Mouse (Mus musculus) embryonic facial prominence, embryonic 11.5 days (tissue): Measurements from ENCODE around the gene Tbc1d8. TPM values are rescaled to one million over a fixed set of nuclear protein-coding genes. Genes with fewer than 3 reads are reported as not detected.

Experiments
- ATAC-seq: fragments of 200-750 bp; cut with Nextera tagmentation; replicated peaks from 2 replicates; pipeline ENCODE4 v1.8.0; 2017; ENCODE audit warnings: low read depth; ENCODE audit not compliant: insufficient number of reproducible peaks, low FRiP score, low TSS enrichment
- DNase-seq: peaks from one replicate; pipeline ENCODE4 v3.0.0-alpha.2; 2015; ENCODE audit warnings: low spot score
- H3K27ac ChIP-seq: fragments of 300-500 bp; sonication (generic); replicated peaks from 2 replicates; pipeline ENCODE4 v1.5.1; 2014; ENCODE audit warnings: mild to moderate bottlenecking, low read depth, low read length, control low read depth
- H3K27me3 ChIP-seq: fragments of 300-500 bp; sonication (generic); 2 replicates; pipeline ENCODE4 v1.6.1; 2014; ENCODE audit warnings: mild to moderate bottlenecking, low read length, moderate library complexity, mixed read lengths; ENCODE audit not compliant: control insufficient read depth, insufficient read depth
- H3K36me3 ChIP-seq: fragments of 300-500 bp; sonication (generic); replicated peaks from 2 replicates; pipeline ENCODE4 v1.6.1; 2014; ENCODE audit warnings: low read depth, mild to moderate bottlenecking, low read length, moderate library complexity, mixed read lengths; ENCODE audit not compliant: control insufficient read depth, insufficient read depth
- H3K4me1 ChIP-seq: fragments of 300-500 bp; sonication (generic); 2 replicates; pipeline ENCODE4 v1.6.1; 2014; ENCODE audit warnings: low read length, mixed read lengths; ENCODE audit not compliant: control insufficient read depth, insufficient read depth
- H3K4me2 ChIP-seq: fragments of 300-500 bp; sonication (generic); 2 replicates; pipeline ENCODE4 v1.6.1; 2014; ENCODE audit warnings: low read depth, mild to moderate bottlenecking, control low read depth, low read length, moderate library complexity
- H3K4me3 ChIP-seq: fragments of 300-500 bp; sonication (generic); 2 replicates; pipeline ENCODE4 v1.5.1; 2014; ENCODE audit warnings: low read depth, low read length, control low read depth
- H3K9ac ChIP-seq: fragments of 300-500 bp; sonication (generic); replicated peaks from 2 replicates; pipeline ENCODE4 v1.6.1; 2014; ENCODE audit warnings: mild to moderate bottlenecking, control low read depth, low read length
- H3K9me3 ChIP-seq: fragments of 300-500 bp; sonication (generic); replicated peaks from 2 replicates; pipeline ENCODE4 v1.6.1; 2016; ENCODE audit warnings: mild to moderate bottlenecking, low read length, inconsistent platforms, mixed read lengths; ENCODE audit not compliant: control insufficient read depth
- WGBS: fragments of 180-500 bp; shearing (Covaris S2); extraction: QIAGEN DNeasy Blood & Tissue Kit; methylation state at CpG from one replicate; pipeline ENCODE4 v1.1.7; 2014; 5-methylcytosine and 5-hydroxymethylcytosine counted together
- polyA plus RNA-seq: library from polyadenylated mRNA; unstranded; fragments of >200 nt; fragmentation: Nextera tagmentation; extraction: Ambion mirVana; gene quantifications from 2 replicates; pipeline ENCODE4 v1.2.1, GENCODE M21; 2014

The Tbc1d8 gene
- polyA plus RNA-seq, 1 experiment from 2014 or later, result 4.6 TPM

GRCm38 (mm10) chr1:39388163-39388562 is 90.4 kb downstream of the Tbc1d8 start:
- no peak overlapping the region for H3K27ac ChIP-seq
- no peaks in the 10 kb centered on the region for H3K4me1 ChIP-seq
- H3K36me3 ChIP-seq, result no peaks in the 10 kb centered on the region
- 80% methylated on average over 2 of the region's 2 CpGs for WGBS
- H3K9me3 ChIP-seq, result no peaks in the 10 kb centered on the region
- ATAC-seq (no peak), DNase-seq (no peak)
- no peak overlapping the region for H3K4me2 ChIP-seq
- H3K27me3 ChIP-seq, result no peaks in the 10 kb centered on the region
- no peak overlapping the region for H3K4me3 ChIP-seq
- no peak overlapping the region for H3K9ac ChIP-seq

DNA sequence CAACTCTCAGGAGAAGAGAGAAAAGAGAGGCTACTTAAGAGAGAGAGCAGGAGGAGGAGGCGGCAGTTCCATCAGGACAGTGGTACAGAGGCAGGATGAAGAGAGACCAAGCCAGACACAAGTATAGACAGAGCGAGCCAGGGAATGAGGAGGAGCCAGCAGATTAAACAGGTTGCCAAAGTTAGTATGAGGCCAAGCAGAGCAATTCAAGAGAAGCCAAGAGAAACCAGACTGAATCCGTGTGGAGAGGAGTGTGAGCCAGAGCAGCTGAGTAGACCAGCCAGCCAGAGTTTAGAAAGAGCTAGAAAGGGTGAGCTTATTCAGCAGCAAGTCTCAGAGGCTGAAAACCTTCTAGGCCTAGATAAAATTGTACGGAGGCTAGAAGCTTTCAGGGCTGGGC is 91.1 kb downstream of the Tbc1d8 start:
- no peak overlapping the region for H3K4me3 ChIP-seq
- no peak overlapping the region for H3K27ac ChIP-seq
- H3K36me3 ChIP-seq, result no peaks in the 10 kb centered on the region
- no peaks in the 10 kb centered on the region for H3K4me1 ChIP-seq
- H3K27me3 ChIP-seq, result no peaks in the 10 kb centered on the region
- WGBS, result 87% methylated on average over 4 of the region's 4 CpGs
- H3K9ac ChIP-seq, result no peak overlapping the region
- DNase-seq (no peak), ATAC-seq (no peak)
- no peaks in the 10 kb centered on the region for H3K9me3 ChIP-seq
- H3K4me2 ChIP-seq, result no peak overlapping the region

DNA sequence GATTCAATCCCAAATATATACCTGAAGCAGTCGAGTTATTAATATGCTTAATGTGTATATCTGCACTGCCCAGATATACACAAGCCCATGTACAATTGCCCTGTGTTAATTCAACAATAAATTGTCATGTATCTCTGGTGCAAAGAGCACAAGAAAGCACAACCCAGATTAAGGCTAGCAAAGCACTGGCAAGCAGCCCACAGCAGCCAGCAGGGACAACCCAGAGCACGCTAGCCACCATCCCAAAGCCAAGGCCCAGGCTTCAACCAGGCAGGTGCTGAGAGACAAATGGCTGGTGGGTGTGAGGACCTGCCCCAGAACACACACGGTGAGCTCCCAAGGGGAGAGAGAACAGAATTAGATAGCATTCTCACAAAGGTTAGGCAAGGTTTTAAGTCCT is 92.1 kb downstream of the Tbc1d8 start:
- H3K9me3 ChIP-seq, result no peaks in the 10 kb centered on the region
- ATAC-seq (no peak), DNase-seq (no peak)
- 76% methylated on average over 3 of the region's 3 CpGs for whole genome bisulfite sequencing
- no peaks in the 10 kb centered on the region for H3K27me3 ChIP-seq
- no peak overlapping the region for H3K4me3 ChIP-seq
- no peak overlapping the region for H3K4me2 ChIP-seq
- no peaks in the 10 kb centered on the region for H3K36me3 ChIP-seq
- H3K27ac ChIP-seq, result no peak overlapping the region
- H3K9ac ChIP-seq, result no peak overlapping the region
- no peaks in the 10 kb centered on the region for H3K4me1 ChIP-seq

DNA sequence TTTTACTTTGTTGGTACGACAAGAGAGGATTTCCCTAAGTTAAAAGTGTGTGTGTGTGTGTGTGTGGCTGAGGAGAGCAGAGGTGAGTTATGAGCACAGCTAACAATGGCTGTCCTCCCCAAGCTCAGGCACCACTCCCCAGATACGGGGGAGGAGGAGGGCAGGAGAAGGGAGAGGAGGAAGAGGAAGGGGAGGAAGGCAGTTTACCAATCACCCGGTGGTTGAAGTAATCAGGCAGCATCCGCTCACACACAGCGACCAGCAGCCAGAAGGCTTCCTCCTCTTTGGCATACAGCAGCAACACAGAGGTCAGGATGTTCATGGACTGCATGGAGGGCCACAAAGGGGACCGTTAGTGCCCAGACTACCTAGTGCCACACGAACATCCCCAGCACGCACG is 93.6 kb downstream of the Tbc1d8 start:
- no peak overlapping the region for H3K27ac ChIP-seq
- 86% methylated on average over 8 of the region's 9 CpGs for WGBS
- no peak for ATAC-seq

GRCm38 (mm10) chr1:39381017-39381416 is 97.5 kb downstream of the Tbc1d8 start:
- no peaks in the 10 kb centered on the region for H3K9me3 ChIP-seq
- WGBS, result 90% methylated on average over 9 of the region's 9 CpGs
- no peak for DNase-seq

More for the DNA sequence above, 93.6 kb downstream of the Tbc1d8 start:
- Histone ChIP-seq H3K4me3 (no peak overlapping the region), H3K4me2 (no peak overlapping the region), H3K27me3 (no peaks in the 10 kb centered on the region), H3K9ac (no peak overlapping the region), H3K4me1 (no peaks in the 10 kb centered on the region), H3K9me3 (no peaks in the 10 kb centered on the region), H3K36me3 (no peaks in the 10 kb centered on the region)
- DNase-seq, result no peak

DNA sequence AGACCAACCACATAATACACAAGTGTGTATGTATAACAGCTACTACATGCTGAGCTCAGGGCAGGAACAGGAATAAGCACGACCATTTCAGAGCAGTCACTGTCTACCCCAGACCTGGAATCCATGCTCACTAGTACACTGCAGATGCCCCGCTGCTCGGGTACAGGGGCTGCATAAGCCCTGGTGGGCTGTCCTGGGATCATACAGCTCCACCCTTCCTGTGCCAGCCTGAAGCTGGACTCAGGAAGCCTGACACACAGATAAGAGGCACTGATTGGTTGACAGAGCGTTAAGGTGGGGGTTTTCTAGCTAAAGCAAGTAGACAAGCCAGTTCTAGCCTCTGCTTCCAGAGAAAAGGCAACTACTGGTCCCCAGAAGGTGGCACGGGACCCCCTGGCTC is 99.5 kb downstream of the Tbc1d8 start:
- ATAC-seq, result no peak
- no peak for DNase-seq

More at GRCm38 (mm10) chr1:39381017-39381416, 97.5 kb downstream of the Tbc1d8 start:
- no peak overlapping the region for H3K4me2 ChIP-seq
- no peaks in the 10 kb centered on the region for H3K4me1 ChIP-seq
- no peak overlapping the region for H3K27ac ChIP-seq
- no peak overlapping the region for H3K9ac ChIP-seq
- H3K27me3 ChIP-seq, result no peaks in the 10 kb centered on the region
- no peak overlapping the region for H3K4me3 ChIP-seq
- ATAC-seq, result no peak
- H3K36me3 ChIP-seq, result no peaks in the 10 kb centered on the region

GRCm38 (mm10) chr1:39378540-39378939 is 100.0 kb downstream of the Tbc1d8 start:
- Histone ChIP-seq H3K9me3 (no peaks in the 10 kb centered on the region), H3K36me3 (no peaks in the 10 kb centered on the region), H3K4me1 (no peaks in the 10 kb centered on the region), H3K27me3 (no peaks in the 10 kb centered on the region), H3K4me2 (no peak overlapping the region), H3K9ac (no peak overlapping the region), H3K4me3 (no peak overlapping the region), H3K27ac (no peak overlapping the region)
- WGBS, result 79% methylated on average over 1 of the region's 1 CpGs
- DNase-seq, result no peak
- ATAC-seq, result no peak

More for the DNA sequence above, 99.5 kb downstream of the Tbc1d8 start:
- H3K27me3 ChIP-seq, result no peaks in the 10 kb centered on the region
- 76% methylated on average over 5 of the region's 5 CpGs for WGBS
- H3K27ac ChIP-seq, result no peak overlapping the region
- no peak overlapping the region for H3K4me3 ChIP-seq
- no peak overlapping the region for H3K9ac ChIP-seq
- H3K4me1 ChIP-seq, result no peaks in the 10 kb centered on the region
- no peaks in the 10 kb centered on the region for H3K36me3 ChIP-seq
- H3K9me3 ChIP-seq, result no peaks in the 10 kb centered on the region
- H3K4me2 ChIP-seq, result no peak overlapping the region

DNA sequence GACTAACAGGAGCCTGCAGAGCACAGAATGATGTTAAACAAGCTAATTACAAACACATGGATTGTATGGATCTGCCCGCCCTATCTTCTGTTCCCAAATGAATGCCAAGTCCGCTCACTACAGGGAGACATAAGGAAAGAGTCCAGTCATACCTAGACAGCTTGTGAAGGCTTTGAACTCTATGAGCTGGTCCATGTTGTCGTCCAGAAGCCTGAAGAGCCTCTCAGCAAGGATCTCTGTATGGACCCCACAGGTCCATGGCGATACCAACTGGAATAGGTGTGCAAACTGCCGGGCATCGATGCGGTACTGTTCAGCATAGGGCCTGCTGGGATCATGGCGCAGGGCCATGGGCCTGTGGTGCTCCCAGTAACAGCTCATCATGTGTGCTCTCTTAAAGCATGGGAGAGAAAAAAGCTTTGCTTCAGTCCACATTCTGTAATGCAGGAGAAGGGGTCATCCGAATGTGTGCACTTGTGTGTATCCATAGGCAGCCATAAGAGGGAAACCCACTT is 101.8 kb downstream of the Tbc1d8 start:
- Histone ChIP-seq H3K9ac (no peak overlapping the region), H3K27ac (no peak overlapping the region), H3K4me3 (no peak overlapping the region), H3K4me2 (no peak overlapping the region), H3K36me3 (no peaks in the 10 kb centered on the region), H3K4me1 (no peaks in the 10 kb centered on the region), H3K27me3 (no peaks in the 10 kb centered on the region), H3K9me3 (no peaks in the 10 kb centered on the region)
- ATAC-seq (0 out of 2 replicates have a peak, but pooled peaks have one; percentile 46), DNase-seq (no peak)
- 91% methylated on average over 9 of the region's 9 CpGs for WGBS
